Mouse (Mus musculus): Measurements from ENCODE around the gene Prmt3. TPM values are rescaled to one million over a fixed set of nuclear protein-coding genes. Genes with fewer than 3 reads are reported as not detected.

Prmt3 gene
- total and polyA plus RNA-seq, 2 experiments from 2014 or later, result 35.5 to 38.1 TPM

GRCm38 (mm10) chr7:49766166-49766565 lies 12.0 kb upstream of the Prmt3 start:
- DNase-seq (ENCODE audit: low spot score) (no peak), ATAC-seq (ENCODE audit: low FRiP score) (no peak)
- no peak for TF ChIP-seq CTCF (IDR thresholded peaks at IDR 0.05)
- Histone ChIP-seq H3K4me2 (ENCODE audit: low read depth, low read length, poor library complexity, severe bottlenecking) (no peak overlapping the region), H3K4me3 (ENCODE audit: low read depth, low read length) (no peak overlapping the region), H3K9ac (replicated peaks; ENCODE audit: low read length, poor library complexity, severe bottlenecking) (no peak overlapping the region), H3K9me3 (ENCODE audit: low read length) (no peaks in the 10 kb centered on the region), H3K4me1 (ENCODE audit: insufficient read depth, low read length) (no peaks in the 10 kb centered on the region), H3K27ac (ENCODE audit: low read depth, low read length) (no peak overlapping the region), H3K27me3 (ENCODE audit: insufficient read depth, low read length) (no peaks in the 10 kb centered on the region), H3K36me3 (ENCODE audit: insufficient read depth, low read length) (no peaks in the 10 kb centered on the region)
- WGBS, result 89% methylated on average over 7 of the region's 7 CpGs

- Histone ChIP-seq H3K27ac (ENCODE audit: low read depth, low read length) (no peak overlapping the region), H3K36me3 (ENCODE audit: insufficient read depth, low read length) (no peaks in the 10 kb centered on the region), H3K27me3 (ENCODE audit: insufficient read depth, low read length) (0 out of 2 replicates have a peak, but pooled peaks cover 2% of the 10 kb centered on the region), H3K9me3 (ENCODE audit: low read length) (no peaks in the 10 kb centered on the region), H3K4me2 (ENCODE audit: low read depth, low read length, poor library complexity, severe bottlenecking) (no peak overlapping the region), H3K9ac (replicated peaks; ENCODE audit: low read length, poor library complexity, severe bottlenecking) (no peak overlapping the region), H3K4me3 (ENCODE audit: low read depth, low read length) (no peak overlapping the region), H3K4me1 (ENCODE audit: insufficient read depth, low read length) (no peaks in the 10 kb centered on the region)
- no peak for ATAC-seq (ENCODE audit: low FRiP score)
- 20% methylated on average over 9 of the region's 9 CpGs for WGBS
- no peak for TF ChIP-seq CTCF (IDR thresholded peaks at IDR 0.05)
- DNase-seq (ENCODE audit: low spot score), result no peak
Measured at GRCm38 (mm10) chr7:49768509-49768908, 9.6 kb upstream of the Prmt3 start.

GRCm38 (mm10) chr7:49774396-49774795 lies 3.8 kb upstream of the Prmt3 start:
- H3K27me3 ChIP-seq (ENCODE audit: insufficient read depth, low read length), result 0 out of 2 replicates have a peak, but pooled peaks cover 2% of the 10 kb centered on the region
- H3K4me2 ChIP-seq (ENCODE audit: low read depth, low read length, poor library complexity, severe bottlenecking), result no peak overlapping the region
- H3K9me3 ChIP-seq (ENCODE audit: low read length), result no peaks in the 10 kb centered on the region
- 96% methylated on average over 2 of the region's 2 CpGs for WGBS
- H3K4me1 ChIP-seq (ENCODE audit: insufficient read depth, low read length), result 0 out of 2 replicates have a peak, but pooled peaks cover 1% of the 10 kb centered on the region
- H3K9ac ChIP-seq (replicated peaks; ENCODE audit: low read length, poor library complexity, severe bottlenecking), result no peak overlapping the region
- H3K36me3 ChIP-seq (ENCODE audit: insufficient read depth, low read length), result no peaks in the 10 kb centered on the region
- no peak overlapping the region for H3K4me3 ChIP-seq (ENCODE audit: low read depth, low read length)
- TF ChIP-seq CTCF (IDR thresholded peaks at IDR 0.05), result no peak
- DNase-seq (ENCODE audit: low spot score), result no peak
- no peak overlapping the region for H3K27ac ChIP-seq (ENCODE audit: low read depth, low read length)
- no peak for ATAC-seq (ENCODE audit: low FRiP score)

- no peak overlapping the region for H3K9ac ChIP-seq (replicated peaks; ENCODE audit: low read length, poor library complexity, severe bottlenecking)
- H3K27me3 ChIP-seq (ENCODE audit: insufficient read depth, low read length), result 0 out of 2 replicates have a peak, but pooled peaks cover 2% of the 10 kb centered on the region
- DNase-seq (ENCODE audit: low spot score) (no peak), ATAC-seq (ENCODE audit: low FRiP score) (peak; percentile 9; the same call in 1 of the 2 replicates)
- H3K27ac ChIP-seq (ENCODE audit: low read depth, low read length), result no peak overlapping the region
- no peak overlapping the region for H3K4me3 ChIP-seq (ENCODE audit: low read depth, low read length)
- 45% methylated on average over 3 of the region's 3 CpGs for WGBS
- H3K4me2 ChIP-seq (ENCODE audit: low read depth, low read length, poor library complexity, severe bottlenecking), result no peak overlapping the region
- 0 out of 2 replicates have a peak, but pooled peaks cover 6% of the 10 kb centered on the region for H3K4me1 ChIP-seq (ENCODE audit: insufficient read depth, low read length)
- no peak for TF ChIP-seq CTCF (IDR thresholded peaks at IDR 0.05)
- no peaks in the 10 kb centered on the region for H3K9me3 ChIP-seq (ENCODE audit: low read length)
- H3K36me3 ChIP-seq (ENCODE audit: insufficient read depth, low read length), result peaks cover 10% of the 10 kb centered on the region; the same call in 1 of the 2 replicates
Measured at GRCm38 (mm10) chr7:49777585-49777984, 561 bp upstream of the Prmt3 start.

GRCm38 (mm10) chr7:49778904-49779615 lies 914 bp downstream of the Prmt3 start:
- 72% methylated on average over 12 of the region's 12 CpGs for WGBS
- Histone ChIP-seq H3K27ac (ENCODE audit: low read depth, low read length) (peak overlapping the region; percentile 88), H3K4me2 (ENCODE audit: low read depth, low read length, poor library complexity, severe bottlenecking) (peak overlapping the region; percentile 61), H3K4me1 (ENCODE audit: insufficient read depth, low read length) (0 out of 2 replicates have a peak, but pooled peaks cover 6% of the 10 kb centered on the region), H3K27me3 (ENCODE audit: insufficient read depth, low read length) (no peaks in the 10 kb centered on the region), H3K9ac (replicated peaks; ENCODE audit: low read length, poor library complexity, severe bottlenecking) (peak overlapping the region; percentile 64; the same call in 1 of the 2 replicates), H3K9me3 (ENCODE audit: low read length) (no peaks in the 10 kb centered on the region), H3K4me3 (ENCODE audit: low read depth, low read length) (peak overlapping the region; percentile 63), H3K36me3 (ENCODE audit: insufficient read depth, low read length) (peaks cover 13% of the 10 kb centered on the region; the same call in 1 of the 2 replicates)
- TF ChIP-seq CTCF (IDR thresholded peaks at IDR 0.05), result peak; percentile 30; the same call in 1 of the 2 replicates
- ATAC-seq (ENCODE audit: low FRiP score) (no peak), DNase-seq (ENCODE audit: low spot score) (peak; percentile 54)

GRCm38 (mm10) chr7:49783017-49783416 lies 4.9 kb downstream of the Prmt3 start:
- Histone ChIP-seq H3K27me3 (ENCODE audit: insufficient read depth, low read length) (no peaks in the 10 kb centered on the region), H3K4me3 (ENCODE audit: low read depth, low read length) (no peak overlapping the region), H3K4me2 (ENCODE audit: low read depth, low read length, poor library complexity, severe bottlenecking) (no peak overlapping the region), H3K9me3 (ENCODE audit: low read length) (no peaks in the 10 kb centered on the region), H3K27ac (ENCODE audit: low read depth, low read length) (no peak overlapping the region), H3K9ac (replicated peaks; ENCODE audit: low read length, poor library complexity, severe bottlenecking) (no peak overlapping the region), H3K4me1 (ENCODE audit: insufficient read depth, low read length) (0 out of 2 replicates have a peak, but pooled peaks cover 6% of the 10 kb centered on the region), H3K36me3 (ENCODE audit: insufficient read depth, low read length) (peaks cover 20% of the 10 kb centered on the region)
- ATAC-seq (ENCODE audit: low FRiP score), result no peak
- WGBS, result 93% methylated on average over 2 of the region's 2 CpGs
- TF ChIP-seq CTCF (IDR thresholded peaks at IDR 0.05), result no peak
- no peak for DNase-seq (ENCODE audit: low spot score)

Measured in midbrain, postnatal 0 days (tissue).